Mouse (Mus musculus) midbrain, embryonic 14.5 days (tissue): ENCODE results near the gene Gm2832. TPM values are rescaled to one million over a fixed set of nuclear protein-coding genes. Genes with fewer than 3 reads are reported as not detected.
"Not testable (repeated sequence)": the region's sequence is repeated elsewhere in the genome, so short reads cannot be mapped to it uniquely, and the experiment has no call there.

Source experiments
- ATAC-seq: fragments of 200-750 bp; cut with Nextera tagmentation; 2 replicates; pipeline ENCODE4 v1.8.0; 2017; ENCODE audit warnings: moderate number of reproducible peaks, moderate library complexity; ENCODE audit not compliant: low FRiP score, low TSS enrichment
- DNase-seq: peaks from one replicate; pipeline ENCODE4 v3.0.0-alpha.2; 2015
- H3K27ac ChIP-seq: fragments of 300-500 bp; sonication (generic); replicated peaks from 2 replicates; pipeline ENCODE4 v1.5.1; 2014; ENCODE audit warnings: mild to moderate bottlenecking, low read depth, low read length, moderate library complexity
- H3K27me3 ChIP-seq: fragments of 300-500 bp; sonication (generic); 2 replicates; pipeline ENCODE4 v1.6.1; 2014; ENCODE audit warnings: low read length, control low read depth, mixed read lengths; ENCODE audit not compliant: control insufficient read depth, insufficient read depth
- H3K36me3 ChIP-seq: fragments of 300-500 bp; sonication (generic); 2 replicates; pipeline ENCODE4 v1.6.1; 2014; ENCODE audit warnings: low read length, control low read depth; ENCODE audit not compliant: control insufficient read depth, insufficient read depth
- H3K4me1 ChIP-seq: fragments of 300-500 bp; sonication (generic); 2 replicates; pipeline ENCODE4 v1.6.1; 2014; ENCODE audit warnings: mild to moderate bottlenecking, antibody characterized with exemption, low read length, control low read depth; ENCODE audit not compliant: control insufficient read depth, insufficient read depth
- H3K4me2 ChIP-seq: fragments of 300-500 bp; sonication (generic); 2 replicates; pipeline ENCODE4 v1.6.1; 2014; ENCODE audit warnings: mild to moderate bottlenecking, low read length, moderate library complexity
- H3K4me3 ChIP-seq: fragments of 300-500 bp; sonication (generic); replicated peaks from 2 replicates; pipeline ENCODE4 v1.5.1; 2014; ENCODE audit warnings: low read depth, low read length
- H3K9ac ChIP-seq: fragments of 300-500 bp; sonication (generic); replicated peaks from 2 replicates; pipeline ENCODE4 v1.6.1; 2014; ENCODE audit warnings: mild to moderate bottlenecking, low read length, moderate library complexity
- H3K9me3 ChIP-seq: fragments of 300-500 bp; sonication (generic); 2 replicates; pipeline ENCODE4 v1.6.1; 2016; ENCODE audit warnings: low read length, control low read depth, mixed read lengths; ENCODE audit not compliant: control insufficient read depth
- WGBS: fragments of 180-500 bp; shearing (Covaris S2); extraction: QIAGEN DNeasy Blood & Tissue Kit; methylation state at CpG from one replicate; pipeline ENCODE4 v1.1.7; 2014; 5-methylcytosine and 5-hydroxymethylcytosine counted together
- polyA plus RNA-seq: library from polyadenylated mRNA; unstranded; fragments of >200 nt; fragmentation: Nextera tagmentation; extraction: Ambion mirVana; gene quantifications from 2 replicates; pipeline ENCODE4 v1.2.1, GENCODE M21; 2014

Gm2832 gene
- 0.32 and 0.49 TPM in 2 replicates for polyA plus RNA-seq

GRCm38 (mm10) chr14:41278505-41278904 is at the start of gene Gm2832:
Gene Gm2832, plus strand, starts transcription at chr14:41278805.
- not testable (repeated sequence) for H3K27ac ChIP-seq, H3K27me3 ChIP-seq, DNase-seq, H3K9ac ChIP-seq, H3K9me3 ChIP-seq, H3K4me2 ChIP-seq, ATAC-seq, H3K4me3 ChIP-seq, H3K36me3 ChIP-seq, H3K4me1 ChIP-seq
- 89% methylated on average over 2 of the region's 3 CpGs for WGBS

GRCm38 (mm10) chr14:41263296-41263695 is 15.3 kb upstream of the Gm2832 start:
- H3K4me3 ChIP-seq, H3K27me3 ChIP-seq, H3K4me2 ChIP-seq, H3K9ac ChIP-seq, H3K36me3 ChIP-seq, H3K27ac ChIP-seq, H3K4me1 ChIP-seq, H3K9me3 ChIP-seq, ATAC-seq, DNase-seq: not testable (repeated sequence)
- WGBS: 32% methylated on average over 3 of the region's 4 CpGs

DNA sequence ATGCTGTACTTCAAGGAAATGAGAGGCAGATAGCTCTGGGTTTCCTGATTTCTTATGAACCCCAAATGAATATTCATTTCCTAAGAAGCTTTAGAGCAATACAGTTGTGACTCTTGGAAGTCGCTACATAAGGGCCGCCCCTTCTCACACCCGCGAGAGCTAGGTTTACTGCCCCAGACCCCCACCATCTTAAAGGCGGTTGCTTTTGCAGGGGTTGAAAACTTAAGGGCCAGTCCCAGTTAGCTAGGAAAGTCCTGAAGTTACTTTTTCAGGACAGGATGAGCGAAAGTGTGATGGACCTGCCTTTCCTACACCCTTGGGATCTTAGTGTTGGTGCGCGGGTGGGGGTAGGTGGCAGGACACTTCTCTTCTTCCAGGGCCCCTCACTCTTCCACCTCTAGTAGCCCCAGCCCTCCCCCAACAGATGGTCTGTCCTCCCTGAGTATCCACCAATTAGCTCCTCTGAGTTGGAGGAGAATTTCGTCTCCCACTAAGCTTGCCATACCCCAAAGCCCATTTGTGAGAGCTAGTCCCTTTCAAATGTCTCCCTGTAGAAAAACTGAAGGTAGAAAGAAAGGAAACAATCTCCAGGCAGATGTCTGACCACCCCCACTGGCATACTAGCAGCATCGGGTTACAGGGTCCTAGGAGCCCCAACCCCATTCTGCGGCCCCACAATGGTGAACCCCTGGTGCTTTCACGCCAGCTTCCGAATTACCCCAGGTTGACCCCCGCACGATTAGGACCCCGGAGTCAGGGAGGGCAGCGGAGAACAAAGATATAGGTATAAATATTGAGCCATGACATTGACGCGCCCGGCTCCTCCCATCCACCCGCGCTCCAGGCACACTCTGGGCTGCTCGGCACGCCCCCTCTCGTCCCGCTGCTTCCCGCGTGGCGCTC is 14.5 kb upstream of the Gm2832 start:
- H3K9ac ChIP-seq, H3K36me3 ChIP-seq, H3K27ac ChIP-seq, H3K9me3 ChIP-seq, H3K27me3 ChIP-seq, H3K4me1 ChIP-seq: not testable (repeated sequence)
- WGBS: 8% methylated on average over 21 of the region's 29 CpGs
- peak; percentile 1 for DNase-seq
- ATAC-seq: peak; percentile 82
- H3K4me3 ChIP-seq: 0 out of 2 replicates have a peak overlapping the region, but pooled peaks have one; percentile 22
- peak overlapping the region; percentile 48 for H3K4me2 ChIP-seq

- H3K27ac ChIP-seq, H3K9me3 ChIP-seq, H3K36me3 ChIP-seq, H3K27me3 ChIP-seq, H3K9ac ChIP-seq, H3K4me1 ChIP-seq: not testable (repeated sequence)
- Histone ChIP-seq H3K4me2 (peak overlapping the region; percentile 48), H3K4me3 (peak overlapping the region; percentile 26)
- WGBS: under 1% methylated on average over 24 of the region's 36 CpGs
- ATAC-seq (peak; percentile 82), DNase-seq (peak; percentile 50)
Measured at GRCm38 (mm10) chr14:41264756-41265566, 13.6 kb upstream of the Gm2832 start.

- H3K9ac ChIP-seq, H3K27me3 ChIP-seq, DNase-seq, ATAC-seq, H3K4me3 ChIP-seq, H3K4me1 ChIP-seq, H3K4me2 ChIP-seq, H3K9me3 ChIP-seq, H3K36me3 ChIP-seq, H3K27ac ChIP-seq: not testable (repeated sequence)
- 29% methylated on average over 1 of the region's 1 CpGs for WGBS
Measured at GRCm38 (mm10) chr14:41285965-41286364, 7.4 kb downstream of the Gm2832 start.

Other genes starting within 250 kb of the Gm2832 start
- gene Dydc2, start 209.6 kb upstream of the Gm2832 start, polyA plus RNA-seq: 0.28 and 1.3 TPM in 2 replicates
- not detected in 2 replicates for gene Dydc1, start 205.9 kb upstream of the Gm2832 start, polyA plus RNA-seq
- gene Mat1a, start 173.8 kb upstream of the Gm2832 start, polyA plus RNA-seq: not detected in 2 replicates
- not detected in 2 replicates for gene Sftpa1, start 147.0 kb upstream of the Gm2832 start, polyA plus RNA-seq
- not detected in 2 replicates for gene Mbl1, start 127.3 kb upstream of the Gm2832 start, polyA plus RNA-seq
- not detected in 2 replicates for gene Sftpd, start 93.7 kb upstream of the Gm2832 start, polyA plus RNA-seq
- gene Gm5798, start 69.8 kb downstream of the Gm2832 start, polyA plus RNA-seq: not detected in 2 replicates
- not detected in 2 replicates for gene Gm7945, start 107.6 kb downstream of the Gm2832 start, polyA plus RNA-seq
- not detected in 2 replicates for gene Gm6482, start 129.5 kb downstream of the Gm2832 start, polyA plus RNA-seq
- gene Gm7954, start 174.7 kb downstream of the Gm2832 start, polyA plus RNA-seq: not detected in 2 replicates
- not detected in 2 replicates for gene Gm3486, start 210.7 kb downstream of the Gm2832 start, polyA plus RNA-seq